Mouse (Mus musculus) adrenal gland, adult 10 weeks (tissue): ENCODE results near the gene Nelfcd. TPM values are rescaled to one million over a fixed set of nuclear protein-coding genes. Genes with fewer than 3 reads are reported as not detected.

Experiments used
- polyA plus RNA-seq: library from polyadenylated mRNA; stranded (reverse); fragments of 350-450 nt; fragmentation: Illumina TruSeq; extraction: RNeasy Lipid Tissue Mini Kit (QIAGEN cat#74804); gene quantifications from one replicate; pipeline ENCODE4 v1.2.3, GENCODE M21; 2014; ENCODE audit warnings: low read depth, low replicate concordance

Gene Nelfcd
- polyA plus RNA-seq = 5.8 TPM

DNA sequence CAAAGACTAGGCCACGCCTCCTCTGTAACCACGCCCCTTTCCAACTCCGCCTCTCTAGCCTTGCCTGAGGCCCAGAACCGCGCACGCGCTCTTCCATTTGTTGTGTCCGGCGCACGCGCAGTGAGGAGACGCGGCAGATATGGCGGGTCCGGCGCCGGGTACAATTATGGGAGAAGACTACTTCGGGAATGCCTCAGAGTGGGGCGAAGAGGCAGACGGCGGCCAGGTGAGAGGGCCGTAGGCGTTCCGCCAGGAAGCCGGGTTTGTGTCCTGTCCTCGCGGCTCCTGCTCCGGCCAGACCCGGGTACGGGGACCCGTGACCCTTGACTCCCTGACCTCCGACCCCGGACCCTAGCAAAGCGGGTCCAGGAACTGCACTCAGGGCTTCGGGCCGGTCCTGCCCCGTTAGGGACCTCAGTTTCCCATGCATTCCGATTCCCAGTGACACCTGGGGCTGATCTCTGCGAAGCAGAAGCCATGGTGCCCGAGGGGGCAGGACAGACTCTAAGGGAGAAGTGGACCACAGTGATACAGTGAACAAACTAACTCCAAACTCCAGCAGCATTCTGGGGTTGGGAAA is at the start of gene Nelfcd:
Gene Nelfcd (plus strand): TSS at position 74 of the 580 bp plus-strand sequence.

DNA sequence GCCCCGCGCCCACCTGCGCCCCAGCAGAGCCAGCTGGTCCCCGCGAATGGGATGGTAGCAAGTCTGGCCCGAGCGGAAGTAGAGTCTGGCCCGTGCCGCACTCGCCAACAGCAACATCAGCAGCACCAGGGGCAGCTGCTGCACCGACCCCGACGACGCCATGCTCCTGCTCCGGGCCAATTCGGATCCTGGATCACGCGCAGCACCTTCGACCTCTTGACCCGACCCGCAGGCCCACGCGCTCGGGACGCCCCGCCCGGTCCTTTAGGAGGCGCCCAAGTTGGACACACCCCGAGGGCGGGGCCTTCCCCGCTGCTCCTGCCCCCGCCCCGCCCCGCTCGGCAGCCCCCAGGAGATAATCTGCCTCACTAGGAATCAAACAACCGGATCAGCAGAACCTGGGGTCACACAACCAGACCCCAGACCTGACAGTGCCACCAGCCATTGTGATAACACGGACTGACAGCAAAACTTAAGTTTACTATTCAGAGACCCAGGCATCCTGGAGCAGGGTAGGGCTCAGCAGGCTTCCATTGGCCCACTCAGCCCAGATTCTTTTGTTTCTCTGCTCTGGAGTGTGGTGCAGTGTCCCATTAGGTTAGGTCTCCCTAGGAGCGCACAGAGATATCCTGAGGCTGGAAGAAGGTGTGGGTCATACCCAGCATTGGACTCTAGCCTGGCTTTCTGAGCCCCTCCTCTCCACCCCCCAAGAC is 23.3 kb downstream of the Nelfcd start, which contains the start of gene Ctsz:
Gene Ctsz (minus strand): TSS at position 303 of the 713 bp plus-strand sequence.

DNA sequence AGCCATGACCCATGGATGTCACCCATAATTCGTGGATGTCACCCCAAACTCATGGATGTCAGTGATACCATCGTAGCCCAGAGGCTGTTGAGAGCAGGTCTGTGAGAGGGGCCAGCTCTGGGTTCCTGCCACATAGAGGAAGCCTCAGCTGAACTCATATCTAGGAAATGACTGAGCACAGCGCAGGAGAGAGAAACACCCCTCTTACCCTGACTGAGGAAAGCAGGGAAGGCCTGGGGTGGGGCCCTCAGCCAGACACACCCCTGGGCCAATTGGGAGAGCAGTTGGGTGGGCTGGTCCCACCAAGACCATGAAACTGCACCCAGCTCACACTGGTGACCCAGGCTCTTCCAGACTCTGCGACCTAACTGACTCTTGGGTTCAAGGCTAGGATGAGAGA is 34.7 kb downstream of the Nelfcd start, which contains the start of gene Tubb1:
Gene Tubb1 (plus strand): TSS at position 343 of the 400 bp plus-strand sequence.

DNA sequence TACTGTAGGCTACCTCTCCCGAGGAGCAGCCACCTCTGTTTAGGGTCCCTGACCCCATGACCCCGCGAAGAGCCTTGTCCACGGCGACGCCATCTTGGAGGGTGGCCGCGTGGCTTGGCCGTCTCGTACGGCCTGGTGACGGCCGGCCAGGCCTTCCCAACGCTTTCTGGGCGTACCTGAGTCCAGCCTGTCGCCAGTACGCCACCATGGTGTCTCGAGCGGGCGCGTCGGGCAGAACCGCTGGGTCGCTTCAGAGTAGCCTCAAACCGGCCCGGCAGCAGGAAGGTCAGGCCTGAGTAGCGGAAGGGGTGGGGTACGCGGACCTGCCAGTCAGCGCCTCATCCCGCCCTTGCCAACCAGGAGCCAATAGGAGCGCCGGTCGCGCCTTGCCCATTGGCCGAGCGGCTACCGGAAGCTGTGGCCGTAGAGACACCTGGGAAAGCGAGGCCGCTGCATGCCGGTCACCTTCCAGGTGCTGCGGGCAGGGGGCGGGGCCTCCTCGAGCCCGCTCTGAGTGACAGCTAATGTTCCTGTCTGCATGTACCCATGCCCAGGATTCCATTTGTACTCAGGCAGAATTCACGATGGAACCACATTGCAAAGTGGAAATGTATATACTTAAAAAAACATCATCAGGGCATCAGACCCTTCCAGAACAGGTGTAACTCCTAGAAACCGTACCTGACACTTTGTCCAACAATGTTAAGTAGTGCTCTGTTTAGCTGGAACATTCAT is 48.4 kb downstream of the Nelfcd start, which contains the start of gene Atp5e:
Gene Atp5e (minus strand): TSS at position 317 of the 735 bp plus-strand sequence.

GRCm38 (mm10) chr2:174472818-174473549 is 57.4 kb downstream of the Nelfcd start, which contains the start of gene Prelid3b:
Gene Prelid3b, minus strand, starts transcription at chr2:174473081.

Other genes starting within 250 kb of the Nelfcd start
- 1,705 TPM for gene Gnas, start 131.5 kb upstream of the Nelfcd start, polyA plus RNA-seq
- not detected for gene Gm20721, start 69.1 kb upstream of the Nelfcd start, polyA plus RNA-seq
- 16.5 TPM for gene Ctsz, start 23.2 kb downstream of the Nelfcd start, polyA plus RNA-seq
- gene Tubb1, start 34.9 kb downstream of the Nelfcd start, polyA plus RNA-seq = not detected
- 42.7 TPM for gene Atp5e, start 48.3 kb downstream of the Nelfcd start, polyA plus RNA-seq
- gene Prelid3b, start 57.3 kb downstream of the Nelfcd start, polyA plus RNA-seq = 170 TPM
- gene Zfp831, start 227.7 kb downstream of the Nelfcd start, polyA plus RNA-seq = 0.06 TPM